Mouse (Mus musculus) embryonic facial prominence, embryonic 11.5 days (tissue): Measurements from ENCODE around the gene Pfn1. TPM values are rescaled to one million over a fixed set of nuclear protein-coding genes. Genes with fewer than 3 reads are reported as not detected.

ENCODE experiments used
- ATAC-seq: fragments of 200-750 bp; cut with Nextera tagmentation; replicated peaks from 2 replicates; pipeline ENCODE4 v1.8.0; 2017; ENCODE audit warnings: low read depth; ENCODE audit not compliant: insufficient number of reproducible peaks, low FRiP score, low TSS enrichment
- DNase-seq: peaks from one replicate; pipeline ENCODE4 v3.0.0-alpha.2; 2015; ENCODE audit warnings: low spot score
- H3K27ac ChIP-seq: fragments of 300-500 bp; sonication (generic); replicated peaks from 2 replicates; pipeline ENCODE4 v1.5.1; 2014; ENCODE audit warnings: mild to moderate bottlenecking, low read depth, low read length, control low read depth
- H3K27me3 ChIP-seq: fragments of 300-500 bp; sonication (generic); 2 replicates; pipeline ENCODE4 v1.6.1; 2014; ENCODE audit warnings: mild to moderate bottlenecking, low read length, moderate library complexity, mixed read lengths; ENCODE audit not compliant: control insufficient read depth, insufficient read depth
- H3K36me3 ChIP-seq: fragments of 300-500 bp; sonication (generic); replicated peaks from 2 replicates; pipeline ENCODE4 v1.6.1; 2014; ENCODE audit warnings: low read depth, mild to moderate bottlenecking, low read length, moderate library complexity, mixed read lengths; ENCODE audit not compliant: control insufficient read depth, insufficient read depth
- H3K4me1 ChIP-seq: fragments of 300-500 bp; sonication (generic); 2 replicates; pipeline ENCODE4 v1.6.1; 2014; ENCODE audit warnings: low read length, mixed read lengths; ENCODE audit not compliant: control insufficient read depth, insufficient read depth
- H3K4me2 ChIP-seq: fragments of 300-500 bp; sonication (generic); 2 replicates; pipeline ENCODE4 v1.6.1; 2014; ENCODE audit warnings: low read depth, mild to moderate bottlenecking, control low read depth, low read length, moderate library complexity
- H3K4me3 ChIP-seq: fragments of 300-500 bp; sonication (generic); 2 replicates; pipeline ENCODE4 v1.5.1; 2014; ENCODE audit warnings: low read depth, low read length, control low read depth
- H3K9ac ChIP-seq: fragments of 300-500 bp; sonication (generic); replicated peaks from 2 replicates; pipeline ENCODE4 v1.6.1; 2014; ENCODE audit warnings: mild to moderate bottlenecking, control low read depth, low read length
- H3K9me3 ChIP-seq: fragments of 300-500 bp; sonication (generic); replicated peaks from 2 replicates; pipeline ENCODE4 v1.6.1; 2016; ENCODE audit warnings: mild to moderate bottlenecking, low read length, inconsistent platforms, mixed read lengths; ENCODE audit not compliant: control insufficient read depth
- WGBS: fragments of 180-500 bp; shearing (Covaris S2); extraction: QIAGEN DNeasy Blood & Tissue Kit; methylation state at CpG from one replicate; pipeline ENCODE4 v1.1.7; 2014; 5-methylcytosine and 5-hydroxymethylcytosine counted together
- polyA plus RNA-seq: library from polyadenylated mRNA; unstranded; fragments of >200 nt; fragmentation: Nextera tagmentation; extraction: Ambion mirVana; gene quantifications from 2 replicates; pipeline ENCODE4 v1.2.1, GENCODE M21; 2014

The Pfn1 gene
- polyA plus RNA-seq, 1 experiment from 2014 or later: 1,669 TPM

DNA sequence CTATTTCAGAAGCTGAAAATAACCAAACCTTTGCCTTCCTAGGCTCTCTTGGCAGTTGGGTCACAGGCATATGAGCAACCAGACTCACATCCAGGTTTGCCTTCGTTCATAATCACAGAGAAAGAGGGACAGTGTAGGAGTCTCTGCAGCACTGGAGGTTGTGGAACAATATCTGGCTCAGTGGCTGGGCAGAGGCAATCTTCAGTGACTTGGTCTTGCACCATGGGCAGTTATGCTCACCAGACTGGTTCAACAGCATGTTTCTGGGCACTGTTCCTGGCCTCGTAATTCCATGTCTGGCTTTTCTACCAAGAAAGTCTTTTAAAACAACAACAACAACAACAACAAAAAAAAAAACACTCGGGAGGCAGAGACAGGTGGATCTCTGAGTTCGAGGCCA is 18.8 kb downstream of the Pfn1 start:
- H3K4me1 ChIP-seq: no peaks in the 10 kb centered on the region
- 81% methylated on average over 4 of the region's 4 CpGs for WGBS

GRCm38 (mm10) chr11:70630129-70630528 is 24.3 kb downstream of the Pfn1 start:
- no peak overlapping the region for H3K27ac ChIP-seq
- WGBS: 63% methylated on average over 7 of the region's 7 CpGs
- H3K36me3 ChIP-seq: no peaks in the 10 kb centered on the region
- H3K27me3 ChIP-seq: no peaks in the 10 kb centered on the region
- ATAC-seq (no peak), DNase-seq (no peak)
- H3K4me2 ChIP-seq: no peak overlapping the region
- no peak overlapping the region for H3K4me3 ChIP-seq
- H3K4me1 ChIP-seq: no peaks in the 10 kb centered on the region
- no peak overlapping the region for H3K9ac ChIP-seq
- no peaks in the 10 kb centered on the region for H3K9me3 ChIP-seq

More for the DNA sequence above, 18.8 kb downstream of the Pfn1 start:
- H3K27ac ChIP-seq: no peak overlapping the region
- DNase-seq (no peak), ATAC-seq (no peak)
- H3K27me3 ChIP-seq: no peaks in the 10 kb centered on the region
- no peaks in the 10 kb centered on the region for H3K9me3 ChIP-seq
- no peak overlapping the region for H3K4me2 ChIP-seq
- H3K36me3 ChIP-seq: no peaks in the 10 kb centered on the region
- H3K9ac ChIP-seq: no peak overlapping the region
- no peak overlapping the region for H3K4me3 ChIP-seq

GRCm38 (mm10) chr11:70629557-70629956 is 24.9 kb downstream of the Pfn1 start:
- Histone ChIP-seq H3K36me3 (no peaks in the 10 kb centered on the region), H3K9me3 (no peaks in the 10 kb centered on the region), H3K27ac (no peak overlapping the region), H3K9ac (no peak overlapping the region), H3K27me3 (no peaks in the 10 kb centered on the region), H3K4me3 (no peak overlapping the region), H3K4me2 (no peak overlapping the region), H3K4me1 (no peaks in the 10 kb centered on the region)
- no peak for ATAC-seq
- 58% methylated on average over 5 of the region's 5 CpGs for WGBS
- no peak for DNase-seq

DNA sequence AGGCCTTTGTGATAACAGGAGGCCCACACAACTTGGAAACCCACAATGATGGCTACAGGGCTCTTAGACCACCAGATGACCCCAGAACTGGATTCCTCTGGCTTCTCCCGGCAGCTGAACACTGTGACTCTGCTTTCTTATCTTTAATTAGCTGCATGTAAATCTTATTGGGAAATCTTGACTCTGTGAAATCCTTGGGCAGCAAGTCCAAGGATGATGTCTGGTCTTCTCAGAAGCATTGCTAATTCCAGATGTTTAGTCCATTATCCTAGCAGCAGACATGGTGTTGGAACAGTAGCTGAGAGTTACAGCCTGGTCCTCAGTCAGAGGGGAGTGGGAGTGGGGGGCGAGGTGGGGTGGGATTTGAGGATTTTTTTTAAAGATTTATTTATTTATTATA is 26.0 kb downstream of the Pfn1 start:
- H3K9ac ChIP-seq: no peak overlapping the region
- no peaks in the 10 kb centered on the region for H3K9me3 ChIP-seq
- no peaks in the 10 kb centered on the region for H3K4me1 ChIP-seq
- no peaks in the 10 kb centered on the region for H3K36me3 ChIP-seq
- 77% methylated on average over 2 of the region's 2 CpGs for WGBS
- H3K4me2 ChIP-seq: no peak overlapping the region
- H3K27me3 ChIP-seq: no peaks in the 10 kb centered on the region
- no peak for ATAC-seq
- DNase-seq: no peak
- H3K4me3 ChIP-seq: no peak overlapping the region
- H3K27ac ChIP-seq: no peak overlapping the region

- no peak for DNase-seq
- no peak for ATAC-seq
- Histone ChIP-seq H3K4me2 (no peak overlapping the region), H3K9me3 (no peaks in the 10 kb centered on the region), H3K27ac (no peak overlapping the region), H3K27me3 (no peaks in the 10 kb centered on the region), H3K4me3 (no peak overlapping the region), H3K9ac (no peak overlapping the region), H3K36me3 (no peaks in the 10 kb centered on the region), H3K4me1 (no peaks in the 10 kb centered on the region)
- WGBS: 78% methylated on average over 4 of the region's 4 CpGs
Observed at GRCm38 (mm10) chr11:70626877-70627276, 27.6 kb downstream of the Pfn1 start.

DNA sequence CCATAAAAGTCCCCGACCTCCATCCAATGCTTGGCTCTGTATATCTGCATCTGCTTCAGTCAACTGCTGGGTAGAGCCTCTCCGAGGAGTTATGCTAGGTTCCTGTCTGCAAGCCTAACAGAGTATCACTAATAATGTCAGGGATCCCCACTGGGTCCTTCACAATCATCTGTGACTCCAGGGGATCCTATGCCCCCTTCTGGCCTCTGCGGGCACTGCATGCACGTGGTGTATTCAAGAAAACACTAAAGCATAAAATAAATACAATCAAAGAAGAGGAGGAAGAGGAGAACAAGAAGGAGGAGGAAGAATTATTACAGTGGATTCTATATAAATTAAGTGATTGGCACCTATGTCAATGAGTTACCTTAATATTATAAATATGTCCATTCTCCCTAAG is 29.0 kb downstream of the Pfn1 start:
- no peak overlapping the region for H3K27ac ChIP-seq
- 48% methylated on average over 4 of the region's 4 CpGs for WGBS
- ATAC-seq (no peak), DNase-seq (peak; percentile 72)
- H3K9ac ChIP-seq: no peak overlapping the region
- no peaks in the 10 kb centered on the region for H3K9me3 ChIP-seq
- no peak overlapping the region for H3K4me2 ChIP-seq
- no peak overlapping the region for H3K4me3 ChIP-seq
- no peaks in the 10 kb centered on the region for H3K27me3 ChIP-seq
- no peaks in the 10 kb centered on the region for H3K36me3 ChIP-seq
- H3K4me1 ChIP-seq: no peaks in the 10 kb centered on the region

DNA sequence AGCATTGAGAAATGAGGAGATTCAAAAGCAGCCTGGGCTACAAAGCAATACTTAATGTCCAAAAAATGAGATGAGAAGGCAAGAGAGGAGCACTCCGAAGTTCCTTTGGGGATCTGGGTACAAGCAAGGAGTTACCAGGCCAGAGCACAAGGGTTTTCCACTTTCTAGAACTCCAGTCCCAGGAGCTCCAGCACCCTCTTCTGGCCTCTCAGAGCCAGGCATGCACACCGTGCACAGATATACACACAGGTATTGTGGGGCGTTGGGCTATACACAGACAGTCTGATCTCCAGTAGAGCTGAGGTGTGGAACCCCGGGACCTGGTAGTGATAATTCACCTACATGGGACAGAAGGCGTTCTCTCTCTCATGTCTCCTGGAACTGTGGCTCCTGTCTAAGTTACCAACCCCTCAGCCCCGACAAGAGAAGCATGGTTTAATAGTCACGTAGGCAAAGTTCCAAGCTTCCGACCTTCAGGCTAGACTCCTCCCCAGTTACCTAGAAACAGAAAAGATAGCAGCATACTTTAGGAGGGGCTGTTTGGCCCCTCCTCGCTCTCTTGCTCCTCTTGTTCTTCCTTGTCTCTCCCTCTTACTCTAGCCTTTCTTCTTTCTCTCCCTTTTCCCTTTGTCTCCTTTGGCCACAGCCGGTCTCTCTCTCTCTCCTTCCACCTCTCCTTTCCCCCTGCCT is 31.2 kb downstream of the Pfn1 start:
- Histone ChIP-seq H3K27ac (no peak overlapping the region), H3K27me3 (no peaks in the 10 kb centered on the region), H3K4me2 (no peak overlapping the region), H3K36me3 (no peaks in the 10 kb centered on the region), H3K4me3 (no peak overlapping the region), H3K4me1 (no peaks in the 10 kb centered on the region), H3K9me3 (no peaks in the 10 kb centered on the region), H3K9ac (no peak overlapping the region)
- no peak for DNase-seq
- ATAC-seq: no peak
- WGBS: 84% methylated on average over 10 of the region's 10 CpGs

DNA sequence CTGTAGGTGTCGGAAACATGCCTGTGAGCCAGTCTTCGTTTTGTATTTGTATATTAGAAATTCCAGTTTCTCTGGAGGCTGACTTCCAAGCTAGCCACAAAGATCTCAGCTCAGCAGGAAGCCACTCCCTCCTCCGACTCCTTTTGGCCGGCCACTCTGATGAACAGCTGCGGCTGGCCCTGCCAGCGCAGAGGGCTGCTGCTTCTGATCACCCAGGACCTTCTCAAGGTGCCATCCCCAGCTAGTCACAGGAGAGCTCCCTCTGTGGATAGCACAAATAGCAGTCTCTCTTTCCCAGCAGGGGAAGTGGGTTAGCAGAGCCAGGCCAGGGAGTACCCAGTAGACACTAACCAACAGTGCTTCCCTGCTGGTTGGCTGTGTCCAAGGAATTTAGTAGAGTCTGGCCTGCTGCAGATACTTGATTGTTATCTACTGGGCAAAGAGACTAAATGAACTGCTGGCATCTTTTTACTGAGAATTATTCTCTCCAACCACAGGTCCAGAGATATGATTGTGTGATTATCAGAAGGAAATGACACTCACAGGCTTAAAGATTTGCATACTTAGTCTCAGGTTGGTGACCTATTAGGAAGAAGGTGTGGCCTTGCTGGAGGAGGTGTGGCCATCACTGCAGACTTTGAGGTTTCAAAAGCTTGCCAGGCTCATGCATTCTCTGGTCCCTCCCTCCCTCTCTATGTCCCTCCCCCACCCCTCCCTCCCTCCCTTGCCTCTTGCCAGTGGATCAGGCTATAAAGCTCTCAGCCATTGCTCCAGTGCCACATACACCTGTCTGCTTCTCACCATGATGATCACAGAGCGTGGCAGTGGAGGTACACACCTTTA is 32.3 kb downstream of the Pfn1 start:
- H3K4me3 ChIP-seq: no peak overlapping the region
- no peaks in the 10 kb centered on the region for H3K4me1 ChIP-seq
- H3K9me3 ChIP-seq: no peaks in the 10 kb centered on the region
- no peak for DNase-seq
- WGBS: 49% methylated on average over 7 of the region's 7 CpGs
- H3K27ac ChIP-seq: no peak overlapping the region
- no peak for ATAC-seq
- no peaks in the 10 kb centered on the region for H3K27me3 ChIP-seq
- no peak overlapping the region for H3K4me2 ChIP-seq
- H3K9ac ChIP-seq: no peak overlapping the region
- no peaks in the 10 kb centered on the region for H3K36me3 ChIP-seq
